Mouse (Mus musculus): ENCODE measurements around the gene Fgfr2. TPM values are rescaled to one million over a fixed set of nuclear protein-coding genes. Genes with fewer than 3 reads are reported as not detected.

The Fgfr2 gene
- polyA plus RNA-seq, 1 experiment from 2014 or later = 137 TPM

- no peak overlapping the region for H3K4me2 ChIP-seq (replicated peaks)
- ATAC-seq (ENCODE audit: insufficient number of reproducible peaks, low FRiP score, low TSS enrichment, low read depth) = peak; percentile 32; the same call in 1 of the 2 replicates
- H3K4me3 ChIP-seq (replicated peaks) = no peak overlapping the region
- H3K9ac ChIP-seq = no peak overlapping the region
- no peaks in the 10 kb centered on the region for H3K36me3 ChIP-seq
- H3K4me1 ChIP-seq = peaks cover 10% of the 10 kb centered on the region; the same call in 1 of the 2 replicates
- no peaks in the 10 kb centered on the region for H3K9me3 ChIP-seq (replicated peaks)
- 73% methylated on average over 5 of the region's 5 CpGs for WGBS
- no peak overlapping the region for H3K27ac ChIP-seq (replicated peaks)
- H3K27me3 ChIP-seq = no peaks in the 10 kb centered on the region
Observed at GRCm38 (mm10) chr7:132345526-132346070, 777.6 kb downstream of the Fgfr2 start.

DNA sequence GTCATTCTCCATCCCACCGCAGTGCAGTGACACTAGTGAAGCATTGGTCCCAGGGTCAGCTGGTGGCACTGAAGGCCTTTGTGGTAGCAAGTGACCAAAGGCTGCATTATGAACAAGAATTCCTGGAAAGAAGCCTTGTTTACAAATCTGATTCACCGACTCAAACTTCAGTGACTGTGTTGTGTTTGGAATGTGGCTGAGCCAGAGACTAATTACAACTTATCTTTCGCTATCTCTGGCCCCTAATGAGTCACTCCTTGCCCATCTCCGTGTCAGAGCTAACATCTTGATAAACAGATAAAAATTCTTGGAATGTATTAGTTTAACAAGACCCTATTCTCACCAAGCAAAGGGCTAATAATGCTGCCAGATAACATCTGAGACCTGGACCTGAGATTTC, 778.5 kb downstream of the Fgfr2 start:
- WGBS = 54% methylated on average over 4 of the region's 4 CpGs

DNA sequence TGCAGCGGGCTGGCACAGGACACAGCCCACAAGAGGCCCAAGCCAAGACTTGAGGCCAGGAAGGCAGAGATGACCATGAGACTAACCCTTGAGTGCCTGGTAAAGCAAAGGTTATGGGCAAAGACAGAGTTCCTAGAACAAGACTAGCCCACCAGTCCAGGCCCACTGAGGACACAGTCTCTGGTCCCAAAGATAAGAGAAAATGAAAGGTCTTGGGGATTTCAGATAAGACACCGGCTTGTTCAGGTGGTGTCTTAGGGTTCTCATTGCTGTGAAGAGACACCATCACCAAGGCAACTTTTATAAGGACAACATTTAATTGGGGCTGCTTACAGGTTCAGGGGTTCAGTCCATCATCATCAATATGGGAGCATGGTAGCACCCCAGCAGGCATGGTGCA, 779.2 kb downstream of the Fgfr2 start:
- no peak overlapping the region for H3K4me2 ChIP-seq (replicated peaks)
- no peak overlapping the region for H3K27ac ChIP-seq (replicated peaks)
- no peak overlapping the region for H3K4me3 ChIP-seq (replicated peaks)
- no peak overlapping the region for H3K9ac ChIP-seq
- WGBS = 95% methylated on average over 2 of the region's 2 CpGs
- no peaks in the 10 kb centered on the region for H3K9me3 ChIP-seq (replicated peaks)
- H3K36me3 ChIP-seq = no peaks in the 10 kb centered on the region
- no peaks in the 10 kb centered on the region for H3K27me3 ChIP-seq
- ATAC-seq (ENCODE audit: insufficient number of reproducible peaks, low FRiP score, low TSS enrichment, low read depth) = no peak
- peaks cover 10% of the 10 kb centered on the region; the same call in 1 of the 2 replicates for H3K4me1 ChIP-seq

More for the DNA sequence above, 778.5 kb downstream of the Fgfr2 start:
- H3K9ac ChIP-seq = no peak overlapping the region
- no peak overlapping the region for H3K4me2 ChIP-seq (replicated peaks)
- no peaks in the 10 kb centered on the region for H3K36me3 ChIP-seq
- ATAC-seq (ENCODE audit: insufficient number of reproducible peaks, low FRiP score, low TSS enrichment, low read depth) = no peak
- no peaks in the 10 kb centered on the region for H3K9me3 ChIP-seq (replicated peaks)
- no peaks in the 10 kb centered on the region for H3K27me3 ChIP-seq
- peaks cover 10% of the 10 kb centered on the region; the same call in 1 of the 2 replicates for H3K4me1 ChIP-seq
- H3K27ac ChIP-seq (replicated peaks) = no peak overlapping the region
- H3K4me3 ChIP-seq (replicated peaks) = no peak overlapping the region

GRCm38 (mm10) chr7:132343146-132343545, 780.0 kb downstream of the Fgfr2 start:
- Histone ChIP-seq H3K27ac (replicated peaks) (no peak overlapping the region), H3K4me1 (peaks cover 10% of the 10 kb centered on the region; the same call in 1 of the 2 replicates), H3K9ac (no peak overlapping the region), H3K9me3 (replicated peaks) (no peaks in the 10 kb centered on the region), H3K36me3 (no peaks in the 10 kb centered on the region), H3K27me3 (no peaks in the 10 kb centered on the region), H3K4me3 (replicated peaks) (no peak overlapping the region), H3K4me2 (replicated peaks) (no peak overlapping the region)
- 87% methylated on average over 2 of the region's 2 CpGs for whole genome bisulfite sequencing
- no peak for ATAC-seq (ENCODE audit: insufficient number of reproducible peaks, low FRiP score, low TSS enrichment, low read depth)

GRCm38 (mm10) chr7:132339041-132339839, 783.9 kb downstream of the Fgfr2 start:
- no peaks in the 10 kb centered on the region for H3K9me3 ChIP-seq (replicated peaks)
- ATAC-seq (ENCODE audit: insufficient number of reproducible peaks, low FRiP score, low TSS enrichment, low read depth) = no peak
- peaks cover 12% of the 10 kb centered on the region for H3K4me1 ChIP-seq
- no peak overlapping the region for H3K4me3 ChIP-seq (replicated peaks)
- no peak overlapping the region for H3K4me2 ChIP-seq (replicated peaks)
- 77% methylated on average over 14 of the region's 14 CpGs for WGBS
- H3K27ac ChIP-seq (replicated peaks) = peak overlapping the region; percentile 51; the same call in 1 of the 2 replicates
- no peaks in the 10 kb centered on the region for H3K36me3 ChIP-seq
- H3K9ac ChIP-seq = no peak overlapping the region
- H3K27me3 ChIP-seq = no peaks in the 10 kb centered on the region

- peaks cover 12% of the 10 kb centered on the region for H3K4me1 ChIP-seq
- 71% methylated on average over 6 of the region's 6 CpGs for WGBS
- no peak overlapping the region for H3K4me2 ChIP-seq (replicated peaks)
- H3K36me3 ChIP-seq = no peaks in the 10 kb centered on the region
- H3K27me3 ChIP-seq = no peaks in the 10 kb centered on the region
- ATAC-seq (ENCODE audit: insufficient number of reproducible peaks, low FRiP score, low TSS enrichment, low read depth) = no peak
- H3K27ac ChIP-seq (replicated peaks) = peak overlapping the region; percentile 51; the same call in 1 of the 2 replicates
- no peak overlapping the region for H3K9ac ChIP-seq
- no peaks in the 10 kb centered on the region for H3K9me3 ChIP-seq (replicated peaks)
- no peak overlapping the region for H3K4me3 ChIP-seq (replicated peaks)
Observed at GRCm38 (mm10) chr7:132338350-132338749, 784.8 kb downstream of the Fgfr2 start.

DNA sequence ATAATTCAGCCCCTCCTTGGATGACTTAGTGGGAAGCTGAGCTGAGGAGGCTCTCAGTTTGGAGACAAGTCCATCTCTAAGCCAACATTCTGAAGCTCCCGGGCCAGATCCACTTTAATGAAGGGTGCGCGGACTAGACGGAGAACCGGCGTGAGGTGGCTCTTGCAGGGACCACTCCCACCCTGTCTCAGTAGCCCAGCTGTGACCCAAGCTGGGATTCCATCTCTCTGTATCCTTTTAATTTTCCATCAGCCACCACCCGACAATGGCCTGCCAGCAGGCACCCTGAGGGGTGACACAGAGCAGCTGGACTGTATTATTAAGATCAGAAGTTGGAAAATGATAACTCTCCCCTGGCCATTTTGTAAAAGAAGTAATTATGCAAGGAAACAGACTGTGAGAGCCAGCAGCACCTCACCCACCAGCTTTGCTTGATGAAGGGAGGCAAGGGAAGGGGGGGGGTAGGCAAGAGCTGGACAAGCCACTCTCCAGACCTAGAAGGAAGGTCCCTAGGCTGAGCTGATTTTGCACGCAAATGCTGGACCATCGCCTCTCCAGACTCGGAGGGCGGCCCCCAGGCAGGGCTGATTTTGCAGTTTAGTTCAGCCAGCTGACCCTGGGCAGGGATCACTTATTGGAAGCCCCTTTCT, 785.8 kb downstream of the Fgfr2 start:
- H3K9ac ChIP-seq = no peak overlapping the region
- ATAC-seq (ENCODE audit: insufficient number of reproducible peaks, low FRiP score, low TSS enrichment, low read depth) = no peak
- H3K36me3 ChIP-seq = no peaks in the 10 kb centered on the region
- no peak overlapping the region for H3K4me2 ChIP-seq (replicated peaks)
- no peaks in the 10 kb centered on the region for H3K9me3 ChIP-seq (replicated peaks)
- H3K27ac ChIP-seq (replicated peaks) = no peak overlapping the region
- no peak overlapping the region for H3K4me3 ChIP-seq (replicated peaks)
- WGBS = 64% methylated on average over 11 of the region's 11 CpGs
- peaks cover 12% of the 10 kb centered on the region for H3K4me1 ChIP-seq
- no peaks in the 10 kb centered on the region for H3K27me3 ChIP-seq

GRCm38 (mm10) chr7:132336781-132337180, 786.4 kb downstream of the Fgfr2 start:
- Histone ChIP-seq H3K27ac (replicated peaks) (no peak overlapping the region), H3K4me3 (replicated peaks) (no peak overlapping the region), H3K27me3 (no peaks in the 10 kb centered on the region), H3K9ac (no peak overlapping the region), H3K36me3 (no peaks in the 10 kb centered on the region), H3K4me1 (peaks cover 17% of the 10 kb centered on the region), H3K9me3 (replicated peaks) (no peaks in the 10 kb centered on the region), H3K4me2 (replicated peaks) (no peak overlapping the region)
- 40% methylated on average over 3 of the region's 3 CpGs for WGBS
- ATAC-seq (ENCODE audit: insufficient number of reproducible peaks, low FRiP score, low TSS enrichment, low read depth) = no peak

DNA sequence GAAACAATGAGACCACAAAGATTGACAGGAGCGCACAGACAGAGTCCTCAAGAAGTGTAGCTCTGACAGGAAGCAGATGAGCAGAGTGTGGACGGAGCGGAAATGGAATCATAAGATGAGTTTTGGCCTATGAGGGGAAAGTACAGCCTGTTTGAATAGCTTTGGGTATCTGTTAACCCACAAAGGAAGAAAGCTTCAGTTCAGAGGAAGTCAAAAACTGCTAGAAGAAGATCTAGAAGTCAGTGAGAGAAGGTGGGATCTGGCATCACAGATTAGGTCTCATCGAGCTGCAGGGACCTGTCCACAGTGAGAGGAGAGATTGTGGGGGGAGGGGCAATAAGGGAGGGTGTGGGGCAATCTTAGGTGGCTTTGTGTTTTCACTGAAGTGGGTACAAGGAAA, 787.8 kb downstream of the Fgfr2 start:
- no peak for ATAC-seq (ENCODE audit: insufficient number of reproducible peaks, low FRiP score, low TSS enrichment, low read depth)
- Histone ChIP-seq H3K4me3 (replicated peaks) (no peak overlapping the region), H3K27ac (replicated peaks) (no peak overlapping the region), H3K4me1 (peaks cover 17% of the 10 kb centered on the region), H3K4me2 (replicated peaks) (no peak overlapping the region), H3K36me3 (no peaks in the 10 kb centered on the region), H3K9ac (no peak overlapping the region), H3K27me3 (no peaks in the 10 kb centered on the region), H3K9me3 (replicated peaks) (no peaks in the 10 kb centered on the region)
- 87% methylated on average over 4 of the region's 4 CpGs for WGBS

GRCm38 (mm10) chr7:132333078-132333477, 790.1 kb downstream of the Fgfr2 start:
- Histone ChIP-seq H3K27ac (replicated peaks) (no peak overlapping the region), H3K4me1 (peaks cover 17% of the 10 kb centered on the region), H3K27me3 (no peaks in the 10 kb centered on the region), H3K9ac (no peak overlapping the region), H3K36me3 (no peaks in the 10 kb centered on the region), H3K4me2 (replicated peaks) (no peak overlapping the region), H3K9me3 (replicated peaks) (no peaks in the 10 kb centered on the region), H3K4me3 (replicated peaks) (no peak overlapping the region)
- no peak for ATAC-seq (ENCODE audit: insufficient number of reproducible peaks, low FRiP score, low TSS enrichment, low read depth)
- WGBS = 75% methylated on average over 1 of the region's 1 CpGs

GRCm38 (mm10) chr7:132332176-132332575, 791.0 kb downstream of the Fgfr2 start:
- H3K36me3 ChIP-seq = no peaks in the 10 kb centered on the region
- no peak for ATAC-seq (ENCODE audit: insufficient number of reproducible peaks, low FRiP score, low TSS enrichment, low read depth)
- H3K27ac ChIP-seq (replicated peaks) = no peak overlapping the region
- no peak overlapping the region for H3K4me3 ChIP-seq (replicated peaks)
- H3K9ac ChIP-seq = no peak overlapping the region
- no peak overlapping the region for H3K4me2 ChIP-seq (replicated peaks)
- 23% methylated on average over 11 of the region's 11 CpGs for WGBS
- no peaks in the 10 kb centered on the region for H3K9me3 ChIP-seq (replicated peaks)
- H3K27me3 ChIP-seq = no peaks in the 10 kb centered on the region
- peaks cover 15% of the 10 kb centered on the region for H3K4me1 ChIP-seq

Data from embryonic facial prominence, embryonic 15.5 days (tissue).